Mouse (Mus musculus) embryonic fibroblast, embryonic 13.5 days (primary cell): Measurements from ENCODE around the gene Calm3.

Experiments used
- CTCF ChIP-seq: IDR thresholded peaks from 2 replicates; pipeline ENCODE4 v1.5.1; 2011; ENCODE audit warnings: mild to moderate bottlenecking, control low read depth, low read length, moderate library complexity, borderline replicate concordance; ENCODE audit not compliant: insufficient read depth
- POLR2A ChIP-seq: IDR thresholded peaks from 2 replicates; pipeline ENCODE4 v1.6.1; 2011; ENCODE audit warnings: low read depth, mild to moderate bottlenecking, control low read depth, low read length, moderate library complexity

- TF ChIP-seq POLR2A = no peak
- TF ChIP-seq CTCF = no peak
Measured at GRCm38 (mm10) chr7:16885271-16885776, 38.6 kb downstream of the Calm3 start.
